Mouse (Mus musculus): ENCODE measurements around the gene Rph3al. TPM values are rescaled to one million over a fixed set of nuclear protein-coding genes. Genes with fewer than 3 reads are reported as not detected.

Gene Rph3al
- total RNA-seq, 2 experiments from 2014 or later: 5.6 to 7.5 TPM

DNA sequence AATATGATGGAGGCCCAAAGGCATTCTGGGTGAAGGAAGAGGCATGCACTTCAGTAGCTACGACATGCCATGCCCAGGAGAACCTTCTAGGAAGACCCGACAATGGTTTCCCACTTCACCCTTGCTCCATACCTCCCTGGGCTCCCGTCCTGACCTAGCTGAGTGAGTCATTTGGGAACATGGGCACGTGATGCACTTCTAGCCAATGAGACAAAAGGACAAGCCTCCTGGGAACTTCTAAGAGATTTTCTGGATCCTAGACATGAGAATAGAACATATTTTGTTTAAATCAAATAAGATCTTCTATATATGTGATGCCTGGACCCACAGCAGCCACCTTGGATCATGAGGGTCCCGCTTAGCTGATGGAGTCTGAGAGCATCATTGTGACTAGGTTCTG, 145.7 kb downstream of the Rph3al start:
- ATAC-seq (replicated peaks; ENCODE audit: low FRiP score, poor library complexity, severe bottlenecking): no peak

GRCm38 (mm10) chr11:75785897-75786296, 152.3 kb downstream of the Rph3al start:
- ATAC-seq (replicated peaks; ENCODE audit: low FRiP score, poor library complexity, severe bottlenecking): no peak

DNA sequence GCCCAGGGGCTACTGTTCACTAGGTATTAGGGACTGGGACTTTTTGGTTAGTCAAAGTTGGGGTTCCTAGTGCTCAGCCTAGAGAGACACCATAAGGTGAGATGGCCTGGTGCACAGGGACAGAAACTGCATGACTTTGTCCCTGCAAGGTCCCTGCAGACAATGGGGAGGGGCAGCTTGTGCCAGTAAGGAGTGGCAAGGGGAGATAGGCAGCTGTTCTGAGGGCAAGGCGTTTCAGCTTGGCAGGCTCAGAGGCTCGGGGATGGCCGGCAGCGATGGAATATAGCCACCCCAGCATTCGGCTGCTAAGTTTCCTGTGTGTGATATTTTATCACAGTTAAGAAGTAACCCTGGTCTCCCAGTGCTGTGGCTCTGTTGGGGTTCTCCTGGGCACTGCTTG, 154.4 kb downstream of the Rph3al start:
- no peak for ATAC-seq (replicated peaks; ENCODE audit: low FRiP score, poor library complexity, severe bottlenecking)

GRCm38 (mm10) chr11:75781919-75782318, 156.3 kb downstream of the Rph3al start:
- no peak for ATAC-seq (replicated peaks; ENCODE audit: low FRiP score, poor library complexity, severe bottlenecking)

Other genes with a start within 250 kb of the Rph3al start
- 119 and 129 TPM in 2 replicates for gene Ywhae, start 205.6 kb downstream of the Rph3al start, total RNA-seq (2015; ENCODE audit: low replicate concordance)
- 56.7 and 60.2 TPM in 2 replicates for gene Ywhae, start 205.6 kb downstream of the Rph3al start, total RNA-seq (2017; ENCODE audit: low replicate concordance)
- not detected in 2 replicates for gene Doc2b, start 142.4 kb downstream of the Rph3al start, total RNA-seq (2015; ENCODE audit: low replicate concordance)
- gene Doc2b, start 142.4 kb downstream of the Rph3al start, total RNA-seq (2017; ENCODE audit: low replicate concordance): not detected in 2 replicates
- not detected in 2 replicates for gene 1700016K19Rik, start 61.5 kb upstream of the Rph3al start, total RNA-seq (2015; ENCODE audit: low replicate concordance)
- gene 1700016K19Rik, start 61.5 kb upstream of the Rph3al start, total RNA-seq (2017; ENCODE audit: low replicate concordance): not detected in 2 replicates
- 19.6 and 22.5 TPM in 2 replicates for gene Rflnb, start 89.4 kb upstream of the Rph3al start, total RNA-seq (2015; ENCODE audit: low replicate concordance)
- 23.4 and 23.6 TPM in 2 replicates for gene Rflnb, start 89.4 kb upstream of the Rph3al start, total RNA-seq (2017; ENCODE audit: low replicate concordance)
- gene Vps53, start 241.2 kb upstream of the Rph3al start, total RNA-seq (2015; ENCODE audit: low replicate concordance): 9.4 and 14.6 TPM in 2 replicates
- gene Vps53, start 241.2 kb upstream of the Rph3al start, total RNA-seq (2017; ENCODE audit: low replicate concordance): 13.0 and 13.1 TPM in 2 replicates
- gene Fam57a, start 241.2 kb upstream of the Rph3al start, total RNA-seq (2015; ENCODE audit: low replicate concordance): 1.5 and 3.6 TPM in 2 replicates
- gene Fam57a, start 241.2 kb upstream of the Rph3al start, total RNA-seq (2017; ENCODE audit: low replicate concordance): 0.17 and 3.5 TPM in 2 replicates